In the genomic region with DNA sequence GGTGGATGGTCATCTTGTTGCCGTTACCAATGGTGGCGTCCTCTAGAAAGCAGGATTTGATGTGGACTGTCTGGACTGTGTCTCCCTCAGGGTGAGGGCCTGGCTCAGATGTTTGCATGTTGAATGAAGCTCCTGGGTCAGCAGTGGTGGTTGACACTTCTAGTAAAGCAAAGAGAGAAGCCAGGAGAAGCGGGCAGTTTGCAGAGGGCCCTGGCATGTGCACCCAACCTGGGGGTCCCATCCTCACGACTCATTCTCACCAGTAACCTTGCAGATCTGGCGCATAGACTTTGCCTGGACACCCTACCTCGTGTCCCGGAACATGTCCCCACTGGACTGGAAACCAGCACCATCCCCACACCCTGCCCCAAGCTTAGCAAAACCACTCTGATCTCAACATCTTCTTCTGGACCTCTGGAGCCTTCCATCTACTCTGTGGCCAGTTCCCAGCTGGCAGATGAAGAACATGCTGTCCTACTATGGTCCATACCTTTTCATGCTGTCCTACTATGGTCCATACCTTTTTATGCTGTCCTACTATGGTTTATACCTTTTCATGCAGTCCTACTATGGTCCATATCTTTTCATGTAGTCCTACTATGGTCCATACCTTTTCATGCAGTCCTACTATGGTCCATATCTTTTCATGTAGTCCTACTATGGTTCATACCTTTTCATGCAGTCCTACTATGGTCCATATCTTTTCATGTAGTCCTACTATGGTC, we compare ENCODE assay signal across 33 mouse cellular contexts. TPM values are rescaled to one million over a fixed set of nuclear protein-coding genes. Genes with fewer than 3 reads are reported as not detected.
DNase-seq lines count a peak whose midpoint lies in the region; ATAC-seq lines count a peak whose summit lies in the region.
"Had no signal": no experiment of that assay in that cellular context is flagged by ENCODE, and none has a peak within 500 bp of the region (broad histone marks: within the 10 kb centered on the region; RNA-seq: fewer than 3 reads in every experiment).

No protein-coding gene starts in this region.

- H3K4me2 ChIP-seq in hindbrain, embryonic 12.5 days (replicated peaks), result no peak overlapping the region
- no peak overlapping the region for H3K4me2 ChIP-seq in neural tube, embryonic 15.5 days
- no peak overlapping the region for H3K4me2 ChIP-seq in limb, embryonic 11.5 days (ENCODE audit: low read depth, severe bottlenecking)
- H3K4me2 ChIP-seq: heart, embryonic 11.5 days; hindbrain, embryonic 14.5 days; limb, embryonic 12.5 days; liver, embryonic 13.5 days; neural tube, embryonic 13.5 days; stomach, embryonic 15.5 days had no signal

- H3K36me3 ChIP-seq in hindbrain, embryonic 10.5 days, result no peaks in the 10 kb centered on the region
- H3K36me3 ChIP-seq in hindbrain, embryonic 12.5 days, result no peaks in the 10 kb centered on the region
- H3K36me3 ChIP-seq in neural tube, embryonic 15.5 days, result no peaks in the 10 kb centered on the region
- H3K36me3 ChIP-seq in limb, embryonic 11.5 days (ENCODE audit: control insufficient read depth, insufficient read depth, low read length), result no peaks in the 10 kb centered on the region
- H3K36me3 ChIP-seq: limb, embryonic 12.5 days; liver, embryonic 13.5 days; neural tube, embryonic 13.5 days; stomach, embryonic 15.5 days had no signal

- H3K27me3 ChIP-seq in hindbrain, embryonic 10.5 days (ENCODE audit: insufficient read depth, poor library complexity, severe bottlenecking), result no peaks in the 10 kb centered on the region
- H3K27me3 ChIP-seq in hindbrain, embryonic 12.5 days, result no peaks in the 10 kb centered on the region
- no peaks in the 10 kb centered on the region for H3K27me3 ChIP-seq in neural tube, embryonic 15.5 days (replicated peaks)
- H3K27me3 ChIP-seq in limb, embryonic 11.5 days (ENCODE audit: control insufficient read depth, insufficient read depth, low read length), result no peaks in the 10 kb centered on the region
- H3K27me3 ChIP-seq: liver, embryonic 13.5 days; neural tube, embryonic 13.5 days; stomach, embryonic 15.5 days had no signal

- H3K9me3 ChIP-seq in hindbrain, embryonic 10.5 days, result no peaks in the 10 kb centered on the region
- H3K9me3 ChIP-seq in hindbrain, embryonic 12.5 days (replicated peaks), result peaks cover 5% of the 10 kb centered on the region; the same call in 1 of the 2 replicates
- H3K9me3 ChIP-seq in neural tube, embryonic 15.5 days (replicated peaks), result no peaks in the 10 kb centered on the region
- no peaks in the 10 kb centered on the region for H3K9me3 ChIP-seq in limb, embryonic 11.5 days (ENCODE audit: control insufficient read depth, low read length)
- H3K9me3 ChIP-seq: liver, embryonic 13.5 days; stomach, embryonic 15.5 days had no signal

- no peak overlapping the region for H3K4me3 ChIP-seq in hindbrain, embryonic 10.5 days
- no peak overlapping the region for H3K4me3 ChIP-seq in hindbrain, embryonic 12.5 days
- no peak overlapping the region for H3K4me3 ChIP-seq in neural tube, embryonic 15.5 days (replicated peaks)
- no peak overlapping the region for H3K4me3 ChIP-seq in limb, embryonic 11.5 days (ENCODE audit: low read depth, low read length)
- H3K4me3 ChIP-seq: layer of hippocampus, adult 2 months; limb, embryonic 12.5 days; liver, embryonic 13.5 days; neural tube, embryonic 13.5 days; stomach, embryonic 15.5 days had no signal

- 92% methylated on average over 7 of the region's 7 CpGs for WGBS in hindbrain, embryonic 10.5 days
- WGBS in hindbrain, embryonic 12.5 days, result 91% methylated on average over 7 of the region's 7 CpGs
- 95% methylated on average over 7 of the region's 7 CpGs for WGBS in neural tube, embryonic 15.5 days
- WGBS in limb, embryonic 11.5 days, result 96% methylated on average over 7 of the region's 7 CpGs

- no peak for ATAC-seq in hindbrain, embryonic 12.5 days (ENCODE audit: low FRiP score)
- no peak for ATAC-seq in neural tube, embryonic 15.5 days (ENCODE audit: low FRiP score)
- no peak for ATAC-seq in limb, embryonic 11.5 days (ENCODE audit: insufficient number of reproducible peaks, low FRiP score, low TSS enrichment, low read depth)
- ATAC-seq: forebrain, embryonic 16.5 days; midbrain, embryonic 16.5 days had no signal

- H3K27ac ChIP-seq in hindbrain, embryonic 10.5 days, result no peak overlapping the region
- no peak overlapping the region for H3K27ac ChIP-seq in hindbrain, embryonic 12.5 days
- H3K27ac ChIP-seq in neural tube, embryonic 15.5 days (replicated peaks), result no peak overlapping the region
- H3K27ac ChIP-seq in limb, embryonic 11.5 days (replicated peaks; ENCODE audit: low read depth, low read length), result no peak overlapping the region
- H3K27ac ChIP-seq: hindbrain, embryonic 14.5 days; layer of hippocampus, adult 2 months; limb, embryonic 12.5 days; liver, embryonic 13.5 days; macrophage; neural tube, embryonic 13.5 days; stomach, embryonic 15.5 days had no signal

- peaks cover 3% of the 10 kb centered on the region; the same call in 1 of the 2 replicates for H3K4me1 ChIP-seq in hindbrain, embryonic 10.5 days (replicated peaks)
- no peaks in the 10 kb centered on the region for H3K4me1 ChIP-seq in hindbrain, embryonic 12.5 days
- no peaks in the 10 kb centered on the region for H3K4me1 ChIP-seq in neural tube, embryonic 15.5 days
- no peaks in the 10 kb centered on the region for H3K4me1 ChIP-seq in limb, embryonic 11.5 days (ENCODE audit: control insufficient read depth, insufficient read depth, low read length)
- H3K4me1 ChIP-seq: limb, embryonic 12.5 days; liver, embryonic 13.5 days; neural tube, embryonic 13.5 days; stomach, embryonic 15.5 days had no signal

- H3K9ac ChIP-seq in hindbrain, embryonic 12.5 days, result no peak overlapping the region
- H3K9ac ChIP-seq in neural tube, embryonic 15.5 days (replicated peaks), result no peak overlapping the region
- H3K9ac ChIP-seq in limb, embryonic 11.5 days (ENCODE audit: low read length), result no peak overlapping the region
- H3K9ac ChIP-seq: hindbrain, embryonic 14.5 days; limb, embryonic 12.5 days; liver, embryonic 13.5 days; neural tube, embryonic 13.5 days; stomach, embryonic 15.5 days had no signal

- DNase-seq in embryo, embryonic 10 days (ENCODE audit: low spot score), result peak; percentile 4
- DNase-seq in embryo, embryonic 10.5 days (ENCODE audit: low spot score), result no peak
- peak; percentile 1 for DNase-seq in hindbrain, embryonic 10.5 days (ENCODE audit: low spot score)
- peak; percentile 12 for DNase-seq in neural tube, embryonic 10.5 days (ENCODE audit: extremely low spot score, low spot score)
- peak; percentile 20 for DNase-seq in limb, embryonic 11.5 days (ENCODE audit: low spot score)
- no peak for DNase-seq in layer of hippocampus, postnatal 10 days (ENCODE audit: low spot score in 2 of 2)
- DNase-seq: adrenal gland, postnatal 14 days; cerebellum, adult 11 months; cerebellum, adult 9-11 months; heart, postnatal 36 days; kidney, adult 18-20 months; kidney, postnatal 36 days; liver, embryonic 13.5 days; lung, adult 2 months; lung, postnatal 10 days; thymus, adult 18-20 months; thymus, postnatal 25 days had no signal

RNA-seq across cellular contexts. Expression of a gene that starts 9.5 kb away (rescaled TPM):
- 0.17 and 0.73 TPM in 2 replicates for polyA plus RNA-seq in hindbrain, embryonic 10.5 days (2016; fragmentation: Nextera tagmentation; extraction: Ambion mirVana)
- 0.28 TPM in 1 of 2 replicates, not detected in the other for polyA plus RNA-seq in hindbrain, embryonic 12.5 days (2016; fragmentation: Nextera tagmentation; extraction: Ambion mirVana)
- 0.08 and 3.6 TPM in 2 replicates for polyA plus RNA-seq in neural tube, embryonic 15.5 days (2015; fragmentation: Nextera tagmentation; extraction: Ambion mirVana)
- polyA plus RNA-seq in limb, embryonic 11.5 days (2014; fragmentation: Nextera tagmentation; extraction: Ambion mirVana), result not detected in 2 replicates
- total RNA-seq in layer of hippocampus, postnatal 10 days (2021), result not detected
- total RNA-seq: layer of hippocampus, postnatal 25 days had no signal
- polyA plus RNA-seq: embryonic facial prominence, embryonic 11.5 days; forebrain, embryonic 16.5 days; heart, embryonic 11.5 days; limb, embryonic 12.5 days; midbrain, embryonic 16.5 days had no signal

RNA-seq across cellular contexts. Expression of a gene that starts 56.4 kb away (rescaled TPM):
- not detected in 2 replicates for polyA plus RNA-seq in hindbrain, embryonic 10.5 days (2016; fragmentation: Nextera tagmentation; extraction: Ambion mirVana)
- not detected in 2 replicates for polyA plus RNA-seq in hindbrain, embryonic 12.5 days (2016; fragmentation: Nextera tagmentation; extraction: Ambion mirVana)
- 0.34 TPM in 1 of 2 replicates, not detected in the other for polyA plus RNA-seq in neural tube, embryonic 15.5 days (2015; fragmentation: Nextera tagmentation; extraction: Ambion mirVana)
- polyA plus RNA-seq in limb, embryonic 11.5 days (2014; fragmentation: Nextera tagmentation; extraction: Ambion mirVana), result 0.05 and 0.23 TPM in 2 replicates
- total RNA-seq in layer of hippocampus, postnatal 10 days (2021), result not detected
- total RNA-seq: common myeloid progenitor, adult 5-6 weeks; layer of hippocampus, adult 2 months; layer of hippocampus, postnatal 25 days; left cerebral cortex, postnatal 10 days had no signal
- polyA plus RNA-seq: C2C12; embryonic facial prominence, embryonic 11.5 days; forebrain, embryonic 16.5 days; heart, embryonic 11.5 days; hindbrain, embryonic 14.5 days; macrophage; midbrain, embryonic 16.5 days; neural tube, embryonic 13.5 days had no signal

Comparison
In these comparisons a context has a peak if more than half of its experiments do, and no peak if none do; other contexts are left out.
1. DNase-seq: peak in embryo, embryonic 10 days (single experiment), hindbrain, embryonic 10.5 days (single experiment), neural tube, embryonic 10.5 days (single experiment) and limb, embryonic 11.5 days (single experiment); none in embryo, embryonic 10.5 days (single experiment) and layer of hippocampus, postnatal 10 days (0 of 2).